Mouse (Mus musculus): ENCODE measurements around the gene Slain1.

DNA sequence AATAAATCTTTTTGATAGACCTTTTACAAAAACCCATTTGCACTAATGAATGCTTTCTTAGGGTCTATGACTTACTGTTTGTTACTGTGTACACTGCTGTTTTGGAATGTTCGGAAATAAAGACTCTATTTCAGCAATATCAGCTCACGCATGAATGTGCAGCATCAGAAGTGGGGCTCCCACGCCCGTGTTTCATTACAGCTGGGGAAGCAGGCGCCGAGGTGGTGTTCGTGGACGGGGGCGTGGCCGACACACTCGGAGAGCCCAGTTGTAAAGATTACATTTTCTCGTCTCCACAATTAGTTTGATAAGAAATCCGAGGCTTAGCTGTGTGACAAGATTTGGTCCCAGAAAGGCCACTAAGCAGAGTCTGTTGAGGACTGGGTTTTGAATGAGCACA lies 54.7 kb downstream of the Slain1 start:
- TF ChIP-seq CTCF (IDR thresholded peaks at IDR 0.05; ENCODE audit: borderline replicate concordance, insufficient read depth, low read depth, low read length) (no peak), POLR2A (IDR thresholded peaks at IDR 0.05; ENCODE audit: borderline replicate concordance, insufficient read depth, low read length) (no peak)
